ENCODE assay signal across 20 mouse cellular contexts in genomic region chr5:5008153-5008745, GRCm38 (mm10).
DNase-seq lines count a peak whose midpoint lies in the region; ATAC-seq lines count a peak whose summit lies in the region.
"Had no signal": no experiment of that assay in that cellular context is flagged by ENCODE, and none has a peak within 500 bp of the region (broad histone marks: within the 10 kb centered on the region; RNA-seq: fewer than 3 reads in every experiment).

No protein-coding gene starts in this region.

- H3K4me1 ChIP-seq in hindbrain, embryonic 15.5 days (replicated peaks), result no peaks in the 10 kb centered on the region; the same call in 1 of the 2 replicates
- no peaks in the 10 kb centered on the region; the same call in 1 of the 2 replicates for H3K4me1 ChIP-seq in hindbrain, embryonic 16.5 days (ENCODE audit: control insufficient read depth, insufficient read depth, low read depth, low read length)
- H3K4me1 ChIP-seq in forebrain, embryonic 13.5 days, result peaks cover 19% of the 10 kb centered on the region
- peaks cover 16% of the 10 kb centered on the region for H3K4me1 ChIP-seq in midbrain, embryonic 12.5 days
- H3K4me1 ChIP-seq: lung, embryonic 15.5 days; megakaryocyte, embryonic 14.5 days had no signal

- H3K36me3 ChIP-seq in hindbrain, embryonic 15.5 days, result no peaks in the 10 kb centered on the region
- no peaks in the 10 kb centered on the region for H3K36me3 ChIP-seq in hindbrain, embryonic 16.5 days (ENCODE audit: control insufficient read depth, insufficient read depth, low read length)
- H3K36me3 ChIP-seq in forebrain, embryonic 13.5 days (ENCODE audit: poor library complexity, severe bottlenecking), result no peaks in the 10 kb centered on the region
- no peaks in the 10 kb centered on the region for H3K36me3 ChIP-seq in midbrain, embryonic 12.5 days
- H3K36me3 ChIP-seq: limb, embryonic 15.5 days had no signal

- peak; percentile 26 for DNase-seq in retina, embryonic 14.5 days (ENCODE audit: low spot score)
- no peak for DNase-seq in right cerebral cortex, postnatal 25 days
- no peak for DNase-seq in layer of hippocampus, adult 11-12 months (ENCODE audit: low spot score)
- DNase-seq: adrenal gland, postnatal 36 days; cerebellum, adult 11 months; cerebellum, postnatal 14 days; kidney, adult 11 months; left cerebral cortex, postnatal 4 days; lung, postnatal 36 days; thymus, postnatal 14 days had no signal

- H3K27me3 ChIP-seq in hindbrain, embryonic 15.5 days, result no peaks in the 10 kb centered on the region
- H3K27me3 ChIP-seq in hindbrain, embryonic 16.5 days (replicated peaks; ENCODE audit: control insufficient read depth, insufficient read depth, low read length), result no peaks in the 10 kb centered on the region
- no peaks in the 10 kb centered on the region for H3K27me3 ChIP-seq in forebrain, embryonic 13.5 days
- H3K27me3 ChIP-seq in midbrain, embryonic 12.5 days, result peaks cover 68% of the 10 kb centered on the region
- H3K27me3 ChIP-seq: limb, embryonic 15.5 days; lung, embryonic 15.5 days; megakaryocyte, embryonic 14.5 days had no signal

- no peak overlapping the region for H3K9ac ChIP-seq in hindbrain, embryonic 15.5 days
- H3K9ac ChIP-seq in hindbrain, embryonic 16.5 days (ENCODE audit: low read depth, low read length), result no peak overlapping the region
- H3K9ac ChIP-seq in forebrain, embryonic 13.5 days, result no peak overlapping the region
- no peak overlapping the region for H3K9ac ChIP-seq in midbrain, embryonic 12.5 days (replicated peaks)
- H3K9ac ChIP-seq: limb, embryonic 15.5 days; liver, embryonic 14.5 days; lung, embryonic 15.5 days had no signal

- peak overlapping the region; percentile 9; the same call in 1 of the 2 replicates for H3K27ac ChIP-seq in hindbrain, embryonic 15.5 days (replicated peaks)
- H3K27ac ChIP-seq in hindbrain, embryonic 16.5 days (ENCODE audit: low read depth, low read length), result no peak overlapping the region
- H3K27ac ChIP-seq in forebrain, embryonic 13.5 days, result peak overlapping the region; percentile 44; the same call in 1 of the 2 replicates
- H3K27ac ChIP-seq in midbrain, embryonic 12.5 days (replicated peaks), result peak overlapping the region; percentile 56; the same call in 1 of the 2 replicates
- H3K27ac ChIP-seq: kidney, postnatal 0 days; left cerebral cortex, adult 2 months; limb, embryonic 15.5 days; liver, embryonic 14.5 days; lung, embryonic 15.5 days had no signal

- H3K9me3 ChIP-seq in hindbrain, embryonic 15.5 days, result no peaks in the 10 kb centered on the region
- no peaks in the 10 kb centered on the region for H3K9me3 ChIP-seq in hindbrain, embryonic 16.5 days (ENCODE audit: control insufficient read depth, low read length)
- no peaks in the 10 kb centered on the region for H3K9me3 ChIP-seq in forebrain, embryonic 13.5 days (replicated peaks)
- no peaks in the 10 kb centered on the region for H3K9me3 ChIP-seq in midbrain, embryonic 12.5 days
- H3K9me3 ChIP-seq: limb, embryonic 15.5 days; lung, embryonic 15.5 days; megakaryocyte, embryonic 14.5 days had no signal

- no peak overlapping the region for H3K4me3 ChIP-seq in hindbrain, embryonic 15.5 days
- no peak overlapping the region for H3K4me3 ChIP-seq in hindbrain, embryonic 16.5 days (ENCODE audit: low read length)
- no peak overlapping the region for H3K4me3 ChIP-seq in forebrain, embryonic 13.5 days
- H3K4me3 ChIP-seq in midbrain, embryonic 12.5 days, result peak overlapping the region; percentile 14; the same call in 1 of the 2 replicates
- H3K4me3 ChIP-seq: left cerebral cortex, adult 2 months; limb, embryonic 15.5 days; lung, embryonic 15.5 days; megakaryocyte, embryonic 14.5 days had no signal

- 69% methylated on average over 4 of the region's 4 CpGs for WGBS in hindbrain, embryonic 15.5 days
- WGBS in hindbrain, embryonic 16.5 days, result 70% methylated on average over 4 of the region's 4 CpGs
- WGBS in forebrain, embryonic 13.5 days, result 4% methylated on average over 4 of the region's 4 CpGs
- 18% methylated on average over 4 of the region's 4 CpGs for WGBS in midbrain, embryonic 12.5 days

- ATAC-seq in hindbrain, embryonic 15.5 days (ENCODE audit: low FRiP score, low read depth), result no peak
- ATAC-seq in hindbrain, embryonic 16.5 days, result no peak
- ATAC-seq in forebrain, embryonic 13.5 days, result peak; percentile 33; the same call in 1 of the 2 replicates
- peak; percentile 76 for ATAC-seq in midbrain, embryonic 12.5 days (ENCODE audit: low FRiP score, low read depth)

- no peak overlapping the region for H3K4me2 ChIP-seq in hindbrain, embryonic 15.5 days
- no peak overlapping the region for H3K4me2 ChIP-seq in hindbrain, embryonic 16.5 days (ENCODE audit: low read length)
- H3K4me2 ChIP-seq in forebrain, embryonic 13.5 days, result peak overlapping the region; percentile 25
- peak overlapping the region; percentile 41 for H3K4me2 ChIP-seq in midbrain, embryonic 12.5 days (replicated peaks)
- H3K4me2 ChIP-seq: limb, embryonic 15.5 days; lung, embryonic 15.5 days had no signal

Comparison
In these comparisons a context has a peak if more than half of its experiments do, and no peak if none do; other contexts are left out.
1. ATAC-seq: peak in forebrain, embryonic 13.5 days (single experiment) and midbrain, embryonic 12.5 days (single experiment); none in hindbrain, embryonic 15.5 days (single experiment) and hindbrain, embryonic 16.5 days (single experiment).
2. H3K4me2 ChIP-seq: peak in forebrain, embryonic 13.5 days (single experiment) and midbrain, embryonic 12.5 days (single experiment); none in hindbrain, embryonic 15.5 days (single experiment) and hindbrain, embryonic 16.5 days (single experiment).